Mouse (Mus musculus) heart, embryonic 11.5 days (tissue): ENCODE measurements at regions not wholly inside any gene's neighbourhood (a gene's known extent, or its start where the extent isn't known, plus 50 kb on each side); places are given as distances from the start of the nearest gene placed in this dataset.

Experiments used
- ATAC-seq: fragments of 200-750 bp; cut with Nextera tagmentation; replicated peaks from 2 replicates; pipeline ENCODE4 v1.8.0; 2017; ENCODE audit warnings: moderate library complexity; ENCODE audit not compliant: insufficient number of reproducible peaks, low FRiP score, low TSS enrichment
- H3K27ac ChIP-seq: fragments of 300-500 bp; sonication (generic); 2 replicates; pipeline ENCODE4 v1.5.1; 2014; ENCODE audit warnings: mild to moderate bottlenecking, low read depth, low read length
- H3K27me3 ChIP-seq: fragments of 300-500 bp; sonication (generic); 2 replicates; pipeline ENCODE4 v1.6.1; 2014; ENCODE audit warnings: mild to moderate bottlenecking, low read length, mixed read lengths; ENCODE audit not compliant: control insufficient read depth, insufficient read depth
- H3K36me3 ChIP-seq: fragments of 300-500 bp; sonication (generic); 2 replicates; pipeline ENCODE4 v1.6.1; 2014; ENCODE audit warnings: mild to moderate bottlenecking, low read length, moderate library complexity, mixed read lengths; ENCODE audit not compliant: control insufficient read depth, insufficient read depth
- H3K4me1 ChIP-seq: fragments of 300-500 bp; sonication (generic); 2 replicates; pipeline ENCODE4 v1.6.1; 2014; ENCODE audit warnings: low read length; ENCODE audit not compliant: control insufficient read depth, insufficient read depth
- H3K4me2 ChIP-seq: fragments of 300-500 bp; sonication (generic); 2 replicates; pipeline ENCODE4 v1.6.1; 2014; ENCODE audit warnings: mild to moderate bottlenecking, moderate library complexity
- H3K4me3 ChIP-seq: fragments of 300-500 bp; sonication (generic); 2 replicates; pipeline ENCODE4 v1.5.1; 2014; ENCODE audit warnings: low read depth, low read length
- H3K9ac ChIP-seq: fragments of 300-500 bp; sonication (generic); 2 replicates; pipeline ENCODE4 v1.6.1; 2014; ENCODE audit warnings: mild to moderate bottlenecking, low read depth, low read length, moderate library complexity
- H3K9me3 ChIP-seq: fragments of 300-500 bp; sonication (generic); replicated peaks from 2 replicates; pipeline ENCODE4 v1.6.1; 2016; ENCODE audit warnings: low read length; ENCODE audit not compliant: control insufficient read depth
- WGBS: fragments of 180-500 bp; shearing (Covaris S2); extraction: QIAGEN DNeasy Blood & Tissue Kit; methylation state at CpG from one replicate; pipeline ENCODE4 v1.1.7; 2014; ENCODE audit not compliant: insufficient replicate concordance; 5-methylcytosine and 5-hydroxymethylcytosine counted together

- H3K9me3 ChIP-seq: no peaks in the 10 kb centered on the region
- H3K9ac ChIP-seq: no peak overlapping the region
- no peak overlapping the region for H3K4me3 ChIP-seq
- H3K27ac ChIP-seq: no peak overlapping the region
- no peak overlapping the region for H3K4me2 ChIP-seq
- H3K36me3 ChIP-seq: no peaks in the 10 kb centered on the region
- H3K4me1 ChIP-seq: no peaks in the 10 kb centered on the region
- WGBS: 60% methylated on average over 3 of the region's 3 CpGs
- no peak for ATAC-seq
- no peaks in the 10 kb centered on the region for H3K27me3 ChIP-seq
These were observed 766.3 kb downstream of the Dach1 start for GRCm38 (mm10) chr14:97403176-97403795.

GRCm38 (mm10) chr14:97396385-97396784 lies 773.2 kb downstream of the Dach1 start:
- Histone ChIP-seq H3K27ac (no peak overlapping the region), H3K9ac (no peak overlapping the region), H3K27me3 (no peaks in the 10 kb centered on the region), H3K36me3 (no peaks in the 10 kb centered on the region), H3K9me3 (no peaks in the 10 kb centered on the region), H3K4me2 (no peak overlapping the region), H3K4me3 (no peak overlapping the region), H3K4me1 (no peaks in the 10 kb centered on the region)
- ATAC-seq: no peak
- 66% methylated on average over 7 of the region's 7 CpGs for WGBS

- 85% methylated on average over 7 of the region's 7 CpGs for WGBS
- no peak for ATAC-seq
These were observed 773.7 kb downstream of the Dach1 start for GRCm38 (mm10) chr14:97395750-97396377.

GRCm38 (mm10) chr14:97389005-97389404 lies 780.6 kb downstream of the Dach1 start:
- no peak overlapping the region for H3K4me3 ChIP-seq

More at GRCm38 (mm10) chr14:97395750-97396377, 773.7 kb downstream of the Dach1 start:
- Histone ChIP-seq H3K27me3 (no peaks in the 10 kb centered on the region), H3K9ac (no peak overlapping the region), H3K4me1 (no peaks in the 10 kb centered on the region), H3K4me2 (no peak overlapping the region), H3K9me3 (no peaks in the 10 kb centered on the region), H3K27ac (no peak overlapping the region), H3K4me3 (no peak overlapping the region), H3K36me3 (no peaks in the 10 kb centered on the region)

GRCm38 (mm10) chr14:97380131-97380530 lies 789.4 kb downstream of the Dach1 start:
- Histone ChIP-seq H3K27ac (no peak overlapping the region), H3K9ac (no peak overlapping the region), H3K27me3 (no peaks in the 10 kb centered on the region), H3K4me2 (no peak overlapping the region), H3K9me3 (no peaks in the 10 kb centered on the region), H3K4me3 (no peak overlapping the region), H3K4me1 (no peaks in the 10 kb centered on the region), H3K36me3 (no peaks in the 10 kb centered on the region)
- 60% methylated on average over 3 of the region's 3 CpGs for WGBS
- no peak for ATAC-seq

More at GRCm38 (mm10) chr14:97389005-97389404, 780.6 kb downstream of the Dach1 start:
- Histone ChIP-seq H3K27me3 (no peaks in the 10 kb centered on the region), H3K27ac (no peak overlapping the region), H3K4me1 (no peaks in the 10 kb centered on the region), H3K36me3 (no peaks in the 10 kb centered on the region), H3K9ac (no peak overlapping the region), H3K9me3 (no peaks in the 10 kb centered on the region), H3K4me2 (no peak overlapping the region)
- WGBS: 48% methylated on average over 2 of the region's 2 CpGs
- ATAC-seq: no peak

GRCm38 (mm10) chr14:97356915-97357314 lies 812.6 kb downstream of the Dach1 start:
- 79% methylated on average over 7 of the region's 7 CpGs for WGBS
- H3K4me3 ChIP-seq: no peak overlapping the region
- no peak overlapping the region for H3K9ac ChIP-seq
- no peaks in the 10 kb centered on the region for H3K36me3 ChIP-seq
- no peaks in the 10 kb centered on the region for H3K9me3 ChIP-seq
- no peak for ATAC-seq
- H3K4me1 ChIP-seq: no peaks in the 10 kb centered on the region
- H3K27me3 ChIP-seq: no peaks in the 10 kb centered on the region
- H3K27ac ChIP-seq: no peak overlapping the region
- no peak overlapping the region for H3K4me2 ChIP-seq

- no peak for ATAC-seq
- Histone ChIP-seq H3K9ac (no peak overlapping the region), H3K27me3 (no peaks in the 10 kb centered on the region), H3K4me2 (no peak overlapping the region), H3K27ac (no peak overlapping the region), H3K36me3 (no peaks in the 10 kb centered on the region), H3K4me3 (no peak overlapping the region), H3K4me1 (no peaks in the 10 kb centered on the region), H3K9me3 (no peaks in the 10 kb centered on the region)
- WGBS: 75% methylated on average over 2 of the region's 2 CpGs
These were observed 821.6 kb downstream of the Dach1 start for GRCm38 (mm10) chr14:97347970-97348369.

GRCm38 (mm10) chr14:97331388-97331787 lies 812.5 kb upstream of the Klhl1 start:
- Histone ChIP-seq H3K9me3 (no peaks in the 10 kb centered on the region), H3K9ac (no peak overlapping the region), H3K27ac (no peak overlapping the region), H3K4me1 (no peaks in the 10 kb centered on the region), H3K4me2 (no peak overlapping the region), H3K4me3 (no peak overlapping the region), H3K27me3 (no peaks in the 10 kb centered on the region), H3K36me3 (no peaks in the 10 kb centered on the region)
- 0 out of 2 replicates have a peak, but pooled peaks have one; percentile 61 for ATAC-seq
- WGBS: 16% methylated on average over 2 of the region's 2 CpGs

- Histone ChIP-seq H3K4me2 (no peak overlapping the region), H3K36me3 (no peaks in the 10 kb centered on the region), H3K4me3 (no peak overlapping the region), H3K4me1 (no peaks in the 10 kb centered on the region), H3K27ac (no peak overlapping the region), H3K9ac (no peak overlapping the region), H3K27me3 (no peaks in the 10 kb centered on the region), H3K9me3 (0 out of 2 replicates have a peak, but pooled peaks cover 2% of the 10 kb centered on the region)
- 71% methylated on average over 3 of the region's 3 CpGs for WGBS
- ATAC-seq: no peak
These were observed 811.1 kb upstream of the Klhl1 start for GRCm38 (mm10) chr14:97329979-97330378.
